ENCODE assay signal across 8 mouse cellular contexts in the genomic region with DNA sequence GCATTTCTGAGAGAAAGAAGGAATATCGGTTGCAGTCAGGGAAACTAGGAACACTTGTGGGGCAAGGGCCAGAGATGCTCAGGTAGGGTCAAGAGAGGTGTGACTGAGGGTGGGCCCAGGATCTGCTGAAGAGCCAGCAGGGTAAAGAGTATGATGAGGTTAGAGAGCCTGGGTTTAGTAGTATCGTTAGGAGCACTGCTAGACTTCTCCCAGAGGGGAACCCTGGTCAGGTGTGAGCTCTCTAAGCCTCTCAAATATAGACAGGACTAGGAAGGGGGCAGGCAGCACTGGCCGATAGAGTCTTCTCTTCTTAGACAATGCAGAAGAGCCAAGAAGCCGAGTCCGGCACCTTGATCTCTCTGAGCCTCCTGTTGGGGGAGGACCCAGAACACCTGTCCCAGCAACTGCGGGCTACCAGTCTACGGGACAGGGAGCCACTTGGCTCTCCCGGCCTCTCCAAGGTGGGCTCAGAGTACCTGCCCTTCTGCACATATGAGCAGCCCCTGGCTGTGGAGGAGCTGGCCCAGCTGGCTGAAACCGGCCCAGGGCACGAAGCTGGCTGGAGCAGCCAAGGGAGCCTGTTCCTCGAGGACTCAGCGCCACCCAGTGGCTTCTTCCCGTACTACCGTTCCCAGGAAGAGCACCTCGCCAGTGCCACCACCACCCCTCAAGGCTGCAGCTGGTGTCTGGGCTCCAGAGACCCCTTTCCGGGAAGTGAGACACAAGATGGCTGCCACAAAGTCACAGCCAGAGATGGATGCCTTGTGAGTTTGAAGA. TPM values are rescaled to one million over a fixed set of nuclear protein-coding genes. Genes with fewer than 3 reads are reported as not detected.
A peak's percentile ranks its signal among the peaks of the same experiment; 100 is the strongest.
DNase-seq lines count a peak whose midpoint lies in the region; ATAC-seq and TF ChIP-seq lines count a peak whose summit lies in the region.

No protein-coding gene starts in this region.

- TF ChIP-seq EP300 in liver, embryonic 14.5 days (IDR thresholded peaks at IDR 0.05; ENCODE audit: low read depth) = no peak

- peak; percentile 61 for DNase-seq in 3134 (ENCODE audit: extremely low read depth, insufficient read length, low spot score)
- peak; percentile 23 for DNase-seq in adrenal gland, adult 8-10 months
- DNase-seq in embryo, embryonic 9.5 days (ENCODE audit: extremely low spot score) = peak; percentile 84
- peak; percentile 80 for DNase-seq in heart, embryonic 10.5 days (ENCODE audit: low spot score)
- no peak for DNase-seq in liver, embryonic 14.5 days (ENCODE audit: low read depth in 3 of 3, low spot score in 3 of 3)
- DNase-seq in thymus, postnatal 36 days = peak; percentile 41 to 43

- no peak overlapping the region for H3K4me2 ChIP-seq in kidney, embryonic 16.5 days (replicated peaks; ENCODE audit: low read depth, low read length)
- H3K4me2 ChIP-seq in liver, embryonic 14.5 days (ENCODE audit: low read depth) = no peak overlapping the region
- H3K4me2 ChIP-seq in neural tube, embryonic 14.5 days (ENCODE audit: low read depth, low read length) = no peak overlapping the region

- no peaks in the 10 kb centered on the region for H3K36me3 ChIP-seq in heart, embryonic 10.5 days
- H3K36me3 ChIP-seq in kidney, embryonic 16.5 days (ENCODE audit: insufficient read depth, low read length) = no peaks in the 10 kb centered on the region
- no peaks in the 10 kb centered on the region for H3K36me3 ChIP-seq in liver, embryonic 14.5 days (replicated peaks; ENCODE audit: control insufficient read depth, insufficient read depth, low read depth)
- no peaks in the 10 kb centered on the region for H3K36me3 ChIP-seq in neural tube, embryonic 14.5 days (ENCODE audit: control insufficient read depth, insufficient read depth, low read length)

- 30% methylated on average over 16 of the region's 16 CpGs for WGBS in heart, embryonic 10.5 days
- WGBS in kidney, embryonic 16.5 days = 27% methylated on average over 16 of the region's 16 CpGs
- WGBS in liver, embryonic 14.5 days (ENCODE audit: insufficient replicate concordance) = 30% methylated on average over 16 of the region's 16 CpGs
- 33% methylated on average over 16 of the region's 16 CpGs for WGBS in neural tube, embryonic 14.5 days

- H3K9ac ChIP-seq in kidney, embryonic 16.5 days (replicated peaks; ENCODE audit: low read length) = peak overlapping the region; percentile 23; the same call in 1 of the 2 replicates
- H3K9ac ChIP-seq in liver, embryonic 14.5 days (replicated peaks) = no peak overlapping the region
- no peak overlapping the region for H3K9ac ChIP-seq in neural tube, embryonic 14.5 days (replicated peaks; ENCODE audit: low read depth, low read length)

- 0 out of 2 replicates have a peak overlapping the region, but pooled peaks have one; percentile 6 for H3K27ac ChIP-seq in heart, embryonic 10.5 days
- no peak overlapping the region for H3K27ac ChIP-seq in kidney, embryonic 16.5 days (ENCODE audit: low read length)
- no peak overlapping the region for H3K27ac ChIP-seq in liver, embryonic 14.5 days
- no peak overlapping the region for H3K27ac ChIP-seq in neural tube, embryonic 14.5 days (ENCODE audit: low read depth, low read length)

- peak; percentile 87 for ATAC-seq in kidney, embryonic 16.5 days (ENCODE audit: low FRiP score, low TSS enrichment)
- ATAC-seq in liver, embryonic 14.5 days (ENCODE audit: insufficient read depth) = no peak
- peak; percentile 79 for ATAC-seq in neural tube, embryonic 14.5 days (ENCODE audit: low read depth)

- peaks cover 73% of the 10 kb centered on the region for H3K27me3 ChIP-seq in heart, embryonic 10.5 days (ENCODE audit: insufficient read depth, poor library complexity, severe bottlenecking)
- H3K27me3 ChIP-seq in kidney, embryonic 16.5 days (ENCODE audit: insufficient read depth, low read length) = peaks cover 11% of the 10 kb centered on the region
- H3K27me3 ChIP-seq in liver, embryonic 14.5 days (ENCODE audit: control insufficient read depth, insufficient read depth, low read length) = no peaks in the 10 kb centered on the region; the same call in 1 of the 2 replicates
- H3K27me3 ChIP-seq in neural tube, embryonic 14.5 days (ENCODE audit: control insufficient read depth, insufficient read depth, low read length) = no peaks in the 10 kb centered on the region

- H3K4me1 ChIP-seq in heart, embryonic 10.5 days = peaks cover 10% of the 10 kb centered on the region; the same call in 1 of the 2 replicates
- peaks cover 3% of the 10 kb centered on the region; the same call in 1 of the 2 replicates for H3K4me1 ChIP-seq in kidney, embryonic 16.5 days (ENCODE audit: insufficient read depth, low read length)
- no peaks in the 10 kb centered on the region for H3K4me1 ChIP-seq in liver, embryonic 14.5 days (replicated peaks; ENCODE audit: control insufficient read depth in 2 of 2, insufficient read depth in 2 of 2, low read length in 1 of 2)
- no peaks in the 10 kb centered on the region for H3K4me1 ChIP-seq in neural tube, embryonic 14.5 days (ENCODE audit: control insufficient read depth, insufficient read depth, low read length)

- peak; percentile 79 for TF ChIP-seq CTCF in liver, embryonic 14.5 days (IDR thresholded peaks at IDR 0.05; ENCODE audit: low read depth)

- H3K9me3 ChIP-seq in heart, embryonic 10.5 days = no peaks in the 10 kb centered on the region
- H3K9me3 ChIP-seq in kidney, embryonic 16.5 days (ENCODE audit: low read length) = no peaks in the 10 kb centered on the region
- no peaks in the 10 kb centered on the region for H3K9me3 ChIP-seq in liver, embryonic 14.5 days (ENCODE audit: control insufficient read depth, low read length)
- no peaks in the 10 kb centered on the region for H3K9me3 ChIP-seq in neural tube, embryonic 14.5 days (ENCODE audit: control insufficient read depth, low read length)

- no peak overlapping the region for H3K4me3 ChIP-seq in heart, embryonic 10.5 days
- no peak overlapping the region for H3K4me3 ChIP-seq in kidney, embryonic 16.5 days (ENCODE audit: low read length)
- H3K4me3 ChIP-seq in liver, embryonic 14.5 days (ENCODE audit: insufficient read depth in 1 of 2, low read depth in 2 of 2, low read length in 2 of 2) = no peak overlapping the region
- no peak overlapping the region for H3K4me3 ChIP-seq in neural tube, embryonic 14.5 days (ENCODE audit: low read depth, low read length)

RNA-seq across cellular contexts. Expression of a gene that starts 2.5 kb away (rescaled TPM):
- total RNA-seq in adrenal gland, adult 8-10 months (2022) = not detected
- not detected in 2 replicates for polyA plus RNA-seq in heart, embryonic 10.5 days (2016; fragmentation: Nextera tagmentation; extraction: Ambion mirVana)
- polyA plus RNA-seq in kidney, embryonic 16.5 days (2015; fragmentation: Nextera tagmentation; extraction: Ambion mirVana) = not detected in 2 replicates
- polyA plus RNA-seq in liver, embryonic 14.5 days (2012; rRNA removed) = not detected in 2 replicates
- polyA plus RNA-seq in liver, embryonic 14.5 days (2014; fragmentation: Nextera tagmentation; extraction: Ambion mirVana) = not detected in 2 replicates
- not detected in 2 replicates for polyA plus RNA-seq in neural tube, embryonic 14.5 days (2014; fragmentation: Nextera tagmentation; extraction: Ambion mirVana)

RNA-seq across cellular contexts. Expression of a gene that starts 9.2 kb away (rescaled TPM):
- total RNA-seq in adrenal gland, adult 8-10 months (2022) = 1 to 10 TPM in 3 of 4 experiments, under 1 TPM in 1; 0.55 to 2.5 (median 1.4) TPM
- polyA plus RNA-seq in heart, embryonic 10.5 days (2016; fragmentation: Nextera tagmentation; extraction: Ambion mirVana) = 0.05 TPM in 1 of 2 replicates, not detected in the other
- 0.45 and 0.60 TPM in 2 replicates for polyA plus RNA-seq in kidney, embryonic 16.5 days (2015; fragmentation: Nextera tagmentation; extraction: Ambion mirVana)
- polyA plus RNA-seq in liver, embryonic 14.5 days (2012; rRNA removed) = 0.67 and 0.74 TPM in 2 replicates
- 0.63 and 0.81 TPM in 2 replicates for polyA plus RNA-seq in liver, embryonic 14.5 days (2014; fragmentation: Nextera tagmentation; extraction: Ambion mirVana)
- not detected in 2 replicates for polyA plus RNA-seq in neural tube, embryonic 14.5 days (2014; fragmentation: Nextera tagmentation; extraction: Ambion mirVana)

RNA-seq across cellular contexts. Expression of a gene that starts 53.1 kb away (rescaled TPM):
- not detected for total RNA-seq in adrenal gland, adult 8-10 months (2022)
- not detected in 2 replicates for polyA plus RNA-seq in heart, embryonic 10.5 days (2016; fragmentation: Nextera tagmentation; extraction: Ambion mirVana)
- polyA plus RNA-seq in kidney, embryonic 16.5 days (2015; fragmentation: Nextera tagmentation; extraction: Ambion mirVana) = not detected in 2 replicates
- not detected in 2 replicates for polyA plus RNA-seq in liver, embryonic 14.5 days (2012; rRNA removed)
- polyA plus RNA-seq in liver, embryonic 14.5 days (2014; fragmentation: Nextera tagmentation; extraction: Ambion mirVana) = not detected in 2 replicates
- polyA plus RNA-seq in neural tube, embryonic 14.5 days (2014; fragmentation: Nextera tagmentation; extraction: Ambion mirVana) = not detected in 2 replicates

Comparison
In these comparisons a context has a peak if more than half of its experiments do, and no peak if none do; other contexts are left out.
1. DNase-seq: peak in 3134 (single experiment), adrenal gland, adult 8-10 months (single experiment), embryo, embryonic 9.5 days (single experiment), heart, embryonic 10.5 days (single experiment) and thymus, postnatal 36 days (2 of 2); none in liver, embryonic 14.5 days (0 of 3).